In genomic region chr12:55230520-55230861, GRCm38 (mm10) we compare ENCODE assay signal across 8 mouse cellular contexts. TPM values are rescaled to one million over a fixed set of nuclear protein-coding genes. Genes with fewer than 3 reads are reported as not detected.
DNase-seq lines count a peak whose midpoint lies in the region; ATAC-seq and TF ChIP-seq lines count a peak whose summit lies in the region.
"Not testable (repeated sequence)": the region's sequence is repeated elsewhere in the genome, so short reads cannot be mapped to it uniquely, and the experiment has no call there.
"Had no signal": no experiment of that assay in that cellular context is flagged by ENCODE, and none has a peak within 500 bp of the region (broad histone marks: within the 10 kb centered on the region; RNA-seq: fewer than 3 reads in every experiment).

No protein-coding gene starts in this region.

- not testable (repeated sequence) for H3K4me2 ChIP-seq in heart, embryonic 14.5 days (ENCODE audit: low read length)
- H3K4me2 ChIP-seq in intestine, postnatal 0 days (replicated peaks; ENCODE audit: low read depth) = 0 out of 2 replicates have a peak overlapping the region, but pooled peaks have one; percentile 24
- H3K4me2 ChIP-seq in liver, embryonic 12.5 days = peak overlapping the region; percentile 40; the same call in 1 of the 2 replicates

- not testable (repeated sequence) for TF ChIP-seq CTCF in intestine, postnatal 0 days (IDR thresholded peaks at IDR 0.05; ENCODE audit: low read depth)

- H3K27me3 ChIP-seq in erythroblast, embryonic 14.5 days (ENCODE audit: control insufficient read depth); heart, embryonic 14.5 days (ENCODE audit: control insufficient read depth, insufficient read depth, low read length); intestine, postnatal 0 days (replicated peaks; ENCODE audit: control insufficient read depth, insufficient read depth, low read length); liver, embryonic 12.5 days (replicated peaks); midbrain, embryonic 10.5 days (ENCODE audit: low read depth, poor library complexity, severe bottlenecking): not testable (repeated sequence)

- H3K9ac ChIP-seq in heart, embryonic 14.5 days (ENCODE audit: low read length); intestine, postnatal 0 days (ENCODE audit: low read depth, low read length): not testable (repeated sequence)
- peak overlapping the region; percentile 62 for H3K9ac ChIP-seq in liver, embryonic 12.5 days

- not testable (repeated sequence) for DNase-seq in midbrain, embryonic 10.5 days (ENCODE audit: low spot score)
- DNase-seq in spleen, adult 12 weeks (ENCODE audit: low spot score) = peak; percentile 22

- H3K27ac ChIP-seq in brown adipose tissue, adult 24 weeks (replicated peaks; ENCODE audit: low read depth, low read length); heart, embryonic 14.5 days (replicated peaks in 1 of 2; ENCODE audit: control insufficient read depth in 1 of 2, insufficient read depth in 1 of 2, low read depth in 2 of 2, low read length in 2 of 2); intestine, postnatal 0 days (ENCODE audit: low read depth, low read length); midbrain, embryonic 10.5 days (replicated peaks): not testable (repeated sequence)
- peak overlapping the region; percentile 75 for H3K27ac ChIP-seq in liver, embryonic 12.5 days

- H3K4me1 ChIP-seq in brown adipose tissue, adult 24 weeks (ENCODE audit: control insufficient read depth, insufficient read depth, insufficient read length, low read length); erythroblast, embryonic 14.5 days (ENCODE audit: control insufficient read depth); heart, embryonic 14.5 days (ENCODE audit: control insufficient read depth in 2 of 2, insufficient read depth in 2 of 2, low read length in 2 of 2); intestine, postnatal 0 days (replicated peaks; ENCODE audit: control insufficient read depth, insufficient read depth, low read length); liver, embryonic 12.5 days; midbrain, embryonic 10.5 days: not testable (repeated sequence)

- H3K9me3 ChIP-seq in erythroblast, embryonic 14.5 days (ENCODE audit: control insufficient read depth, low read length); heart, embryonic 14.5 days (ENCODE audit: control insufficient read depth, low read length); intestine, postnatal 0 days (ENCODE audit: control insufficient read depth); liver, embryonic 12.5 days (replicated peaks); midbrain, embryonic 10.5 days (replicated peaks): not testable (repeated sequence)

- not testable (repeated sequence) for ATAC-seq in heart, embryonic 14.5 days (ENCODE audit: insufficient number of reproducible peaks, insufficient read depth, low FRiP score, low read depth)
- peak; percentile 17 for ATAC-seq in intestine, postnatal 0 days
- peak; percentile 46 for ATAC-seq in liver, embryonic 12.5 days

- peak overlapping the region; percentile 56 for H3K4me3 ChIP-seq in brown adipose tissue, adult 24 weeks (ENCODE audit: insufficient read depth, low read depth, low read length)
- H3K4me3 ChIP-seq in erythroblast, embryonic 14.5 days (replicated peaks) = peak overlapping the region; percentile 61
- peak overlapping the region; percentile 33 to 48 for H3K4me3 ChIP-seq in heart, embryonic 14.5 days (ENCODE audit: control insufficient read depth in 1 of 2, insufficient read depth in 1 of 2, low read depth in 1 of 2, low read length in 2 of 2)
- not testable (repeated sequence) for H3K4me3 ChIP-seq in intestine, postnatal 0 days (ENCODE audit: low read depth, low read length)
- H3K4me3 ChIP-seq in liver, embryonic 12.5 days = peak overlapping the region; percentile 57
- peak overlapping the region; percentile 50 for H3K4me3 ChIP-seq in midbrain, embryonic 10.5 days

- 0% methylated on average over 10 of the region's 25 CpGs for WGBS in heart, embryonic 14.5 days
- WGBS in intestine, postnatal 0 days = 0% methylated on average over 9 of the region's 25 CpGs
- WGBS in liver, embryonic 12.5 days (ENCODE audit: insufficient replicate concordance) = 0% methylated on average over 13 of the region's 25 CpGs
- WGBS in midbrain, embryonic 10.5 days = 0% methylated on average over 12 of the region's 25 CpGs

- not testable (repeated sequence) for H3K36me3 ChIP-seq in erythroblast, embryonic 14.5 days (ENCODE audit: control insufficient read depth); heart, embryonic 14.5 days (ENCODE audit: control insufficient read depth, insufficient read depth, low read length); intestine, postnatal 0 days (ENCODE audit: control insufficient read depth, insufficient read depth); liver, embryonic 12.5 days; midbrain, embryonic 10.5 days

RNA-seq across cellular contexts. Expression of gene Srp54c, which starts 0.5 kb away (rescaled TPM):
- polyA plus RNA-seq in brown adipose tissue, adult 24 weeks (2012; ENCODE audit: insufficient read depth, insufficient read length, missing spikeins) = 71.7 and 92.8 TPM in 2 replicates
- polyA plus RNA-seq in erythroblast, embryonic 14.5 days (2012) = 0.13 and 0.14 TPM in 2 replicates
- polyA plus RNA-seq in heart, embryonic 14.5 days (2014; fragmentation: Nextera tagmentation; extraction: Ambion mirVana) = 58.4 and 58.9 TPM in 2 replicates
- 60.0 and 64.6 TPM in 2 replicates for polyA plus RNA-seq in intestine, postnatal 0 days (2015; fragmentation: Nextera tagmentation; extraction: Ambion mirVana)
- polyA plus RNA-seq in liver, embryonic 12.5 days (2016; fragmentation: Nextera tagmentation; extraction: Ambion mirVana) = 49.3 and 51.6 TPM in 2 replicates
- 53.4 and 53.7 TPM in 2 replicates for polyA plus RNA-seq in midbrain, embryonic 10.5 days (2016; fragmentation: Nextera tagmentation; extraction: Ambion mirVana)

RNA-seq across cellular contexts. Expression of gene 1700047I17Rik2, which starts 31.1 kb away (rescaled TPM):
- polyA plus RNA-seq in brown adipose tissue, adult 24 weeks (2012; ENCODE audit: insufficient read depth, insufficient read length, missing spikeins) = 14.5 TPM in 1 of 2 replicates, not detected in the other
- polyA plus RNA-seq in erythroblast, embryonic 14.5 days (2012) = not detected in 2 replicates
- polyA plus RNA-seq in heart, embryonic 14.5 days (2014; fragmentation: Nextera tagmentation; extraction: Ambion mirVana) = 0.44 and 1.1 TPM in 2 replicates
- not detected in 2 replicates for polyA plus RNA-seq in intestine, postnatal 0 days (2015; fragmentation: Nextera tagmentation; extraction: Ambion mirVana)
- polyA plus RNA-seq in liver, embryonic 12.5 days (2016; fragmentation: Nextera tagmentation; extraction: Ambion mirVana) = 2.1 TPM in 1 of 2 replicates, not detected in the other
- polyA plus RNA-seq in midbrain, embryonic 10.5 days (2016; fragmentation: Nextera tagmentation; extraction: Ambion mirVana) = 3.1 TPM in 1 of 2 replicates, not detected in the other
- polyA plus RNA-seq: frontal cortex, adult 2 months had no signal

Comparison
In these comparisons a context has a peak if more than half of its experiments do, and no peak if none do; other contexts are left out.
1. RNA of gene Srp54c, which starts 0.5 kb away (polyA plus RNA-seq): 71.7 to 92.8 TPM in brown adipose tissue, adult 24 weeks, 60.0 to 64.6 TPM in intestine, postnatal 0 days, 58.4 to 58.9 TPM in heart, embryonic 14.5 days, 53.4 to 53.7 TPM in midbrain, embryonic 10.5 days and 49.3 to 51.6 TPM in liver, embryonic 12.5 days; 0.13 to 0.14 TPM in erythroblast, embryonic 14.5 days; every median in the first group is over 10 times any median in the second.